Mouse (Mus musculus): ENCODE data around the gene Gnb1. TPM values are rescaled to one million over a fixed set of nuclear protein-coding genes. Genes with fewer than 3 reads are reported as not detected.

The Gnb1 gene
- polyA plus RNA-seq, 1 experiment from 2014 or later, result 1,263 TPM

DNA sequence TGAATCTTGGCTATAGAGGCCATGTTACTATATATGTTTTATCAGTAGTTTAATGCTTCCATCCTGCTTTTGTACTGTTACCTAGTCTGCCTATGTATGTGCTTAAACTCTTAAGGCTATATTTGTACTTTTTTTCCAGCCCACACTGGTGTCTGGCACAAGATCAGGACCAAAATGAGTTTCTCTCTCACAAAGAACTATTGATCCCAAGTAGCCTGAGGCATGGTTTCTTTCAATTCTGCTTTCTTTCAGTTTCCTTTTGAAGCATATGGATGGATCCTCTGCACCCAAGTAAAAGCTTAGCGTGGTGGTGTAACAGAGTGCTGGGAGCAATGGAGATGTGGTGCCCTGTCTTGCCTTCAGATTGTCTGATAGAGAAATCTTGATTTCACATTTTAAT lies 19.8 kb downstream of the Gnb1 start:
- Histone ChIP-seq H3K9me3 (ENCODE audit: control insufficient read depth, low read length) (no peaks in the 10 kb centered on the region), H3K4me1 (ENCODE audit: control insufficient read depth, insufficient read depth, low read length) (no peaks in the 10 kb centered on the region), H3K27me3 (ENCODE audit: control insufficient read depth, insufficient read depth, low read length) (no peaks in the 10 kb centered on the region), H3K4me2 (ENCODE audit: low read length) (no peak overlapping the region), H3K9ac (replicated peaks; ENCODE audit: low read length) (no peak overlapping the region), H3K27ac (replicated peaks; ENCODE audit: low read depth, low read length) (no peak overlapping the region), H3K4me3 (replicated peaks; ENCODE audit: low read depth, low read length) (no peak overlapping the region), H3K36me3 (ENCODE audit: control insufficient read depth, insufficient read depth, low read length) (0 out of 2 replicates have a peak, but pooled peaks cover 4% of the 10 kb centered on the region)
- ATAC-seq (ENCODE audit: low FRiP score, low TSS enrichment) (no peak), DNase-seq (peak; percentile 34)
- WGBS, result 64% methylated on average over 1 of the region's 1 CpGs

DNA sequence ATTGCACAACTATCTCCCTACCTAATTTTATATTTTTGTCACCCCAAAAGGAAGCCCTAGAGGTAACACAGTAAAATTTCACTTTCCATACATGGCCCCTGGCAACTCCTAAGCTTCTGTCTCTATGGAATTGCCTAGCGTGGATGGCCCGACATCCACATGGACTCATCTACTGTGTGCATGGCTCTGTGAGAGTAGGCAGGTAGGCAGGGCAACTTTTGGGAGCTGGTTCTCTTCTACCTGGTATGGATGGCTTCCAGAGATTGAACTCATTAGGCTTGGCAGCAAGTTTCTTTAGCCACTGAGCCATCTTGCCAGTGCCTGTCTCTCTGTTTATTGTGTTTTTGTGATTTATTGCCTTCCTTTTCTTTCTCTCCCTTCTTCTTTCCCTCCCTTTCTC lies 23.6 kb downstream of the Gnb1 start:
- peaks cover 8% of the 10 kb centered on the region; the same call in 1 of the 2 replicates for H3K36me3 ChIP-seq (ENCODE audit: control insufficient read depth, insufficient read depth, low read length)
- H3K9me3 ChIP-seq (ENCODE audit: control insufficient read depth, low read length), result no peaks in the 10 kb centered on the region
- DNase-seq (no peak), ATAC-seq (ENCODE audit: low FRiP score, low TSS enrichment) (no peak)
- H3K27me3 ChIP-seq (ENCODE audit: control insufficient read depth, insufficient read depth, low read length), result no peaks in the 10 kb centered on the region
- WGBS, result 72% methylated on average over 2 of the region's 2 CpGs
- no peaks in the 10 kb centered on the region for H3K4me1 ChIP-seq (ENCODE audit: control insufficient read depth, insufficient read depth, low read length)
- H3K4me3 ChIP-seq (replicated peaks; ENCODE audit: low read depth, low read length), result no peak overlapping the region
- no peak overlapping the region for H3K27ac ChIP-seq (replicated peaks; ENCODE audit: low read depth, low read length)
- no peak overlapping the region for H3K4me2 ChIP-seq (ENCODE audit: low read length)
- no peak overlapping the region for H3K9ac ChIP-seq (replicated peaks; ENCODE audit: low read length)

GRCm38 (mm10) chr4:155517948-155518517 lies 26.9 kb downstream of the Gnb1 start:
- 87% methylated on average over 7 of the region's 7 CpGs for WGBS

DNA sequence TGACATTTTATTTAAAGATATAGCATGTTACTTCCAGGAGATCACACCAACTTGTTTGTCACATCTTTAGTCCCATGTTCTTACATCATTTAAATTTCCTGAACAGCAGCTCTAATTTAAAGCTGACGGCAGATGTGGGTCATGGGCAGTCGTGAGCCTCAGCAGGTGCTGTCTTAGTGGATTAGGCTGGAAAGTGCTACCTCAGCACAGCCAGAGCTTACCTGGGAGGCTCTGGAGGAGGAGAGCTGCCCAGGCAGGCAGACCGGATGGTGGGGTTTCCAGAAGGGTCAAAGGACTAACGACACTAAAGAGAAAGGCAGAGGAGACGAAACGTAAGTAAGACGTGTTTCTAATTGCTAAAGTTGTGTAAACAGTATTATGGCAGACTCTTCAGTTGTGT lies 31.2 kb downstream of the Gnb1 start:
- WGBS, result 86% methylated on average over 7 of the region's 7 CpGs
- ATAC-seq (ENCODE audit: low FRiP score, low TSS enrichment), result no peak

More at GRCm38 (mm10) chr4:155517948-155518517, 26.9 kb downstream of the Gnb1 start:
- no peak for DNase-seq
- Histone ChIP-seq H3K4me3 (replicated peaks; ENCODE audit: low read depth, low read length) (no peak overlapping the region), H3K27ac (replicated peaks; ENCODE audit: low read depth, low read length) (no peak overlapping the region), H3K4me2 (ENCODE audit: low read length) (no peak overlapping the region), H3K36me3 (ENCODE audit: control insufficient read depth, insufficient read depth, low read length) (peaks cover 12% of the 10 kb centered on the region), H3K9ac (replicated peaks; ENCODE audit: low read length) (no peak overlapping the region), H3K9me3 (ENCODE audit: control insufficient read depth, low read length) (no peaks in the 10 kb centered on the region), H3K27me3 (ENCODE audit: control insufficient read depth, insufficient read depth, low read length) (no peaks in the 10 kb centered on the region), H3K4me1 (ENCODE audit: control insufficient read depth, insufficient read depth, low read length) (no peaks in the 10 kb centered on the region)
- no peak for ATAC-seq (ENCODE audit: low FRiP score, low TSS enrichment)

DNA sequence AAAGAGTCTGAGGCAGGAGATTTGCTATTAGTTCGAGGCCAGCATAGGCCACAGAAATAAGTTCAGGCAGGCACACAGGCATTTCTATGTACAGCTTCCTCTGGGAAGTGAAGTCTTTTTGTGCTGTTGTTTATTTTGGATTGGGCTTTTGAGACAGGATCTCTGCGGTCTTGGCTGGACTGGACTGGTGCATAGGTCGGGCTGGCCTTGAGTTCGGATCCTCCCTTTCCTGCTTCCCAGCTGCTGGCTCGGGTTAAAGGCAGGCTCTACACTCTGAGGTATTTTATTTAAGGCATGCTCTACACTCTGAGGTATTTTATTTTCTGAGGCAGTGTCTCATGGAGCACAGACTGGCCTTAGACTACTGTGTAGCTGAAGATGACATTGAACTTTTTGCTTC lies 34.6 kb downstream of the Gnb1 start:
- Histone ChIP-seq H3K4me3 (replicated peaks; ENCODE audit: low read depth, low read length) (no peak overlapping the region), H3K9me3 (ENCODE audit: control insufficient read depth, low read length) (no peaks in the 10 kb centered on the region), H3K27ac (replicated peaks; ENCODE audit: low read depth, low read length) (no peak overlapping the region), H3K27me3 (ENCODE audit: control insufficient read depth, insufficient read depth, low read length) (no peaks in the 10 kb centered on the region), H3K4me1 (ENCODE audit: control insufficient read depth, insufficient read depth, low read length) (no peaks in the 10 kb centered on the region), H3K9ac (replicated peaks; ENCODE audit: low read length) (no peak overlapping the region), H3K4me2 (ENCODE audit: low read length) (no peak overlapping the region), H3K36me3 (ENCODE audit: control insufficient read depth, insufficient read depth, low read length) (peaks cover 47% of the 10 kb centered on the region)
- 92% methylated on average over 5 of the region's 5 CpGs for WGBS
- DNase-seq (no peak), ATAC-seq (ENCODE audit: low FRiP score, low TSS enrichment) (no peak)

More for the DNA sequence above, 31.2 kb downstream of the Gnb1 start:
- Histone ChIP-seq H3K36me3 (ENCODE audit: control insufficient read depth, insufficient read depth, low read length) (peaks cover 18% of the 10 kb centered on the region), H3K9ac (replicated peaks; ENCODE audit: low read length) (no peak overlapping the region), H3K4me3 (replicated peaks; ENCODE audit: low read depth, low read length) (no peak overlapping the region), H3K9me3 (ENCODE audit: control insufficient read depth, low read length) (no peaks in the 10 kb centered on the region), H3K4me1 (ENCODE audit: control insufficient read depth, insufficient read depth, low read length) (no peaks in the 10 kb centered on the region), H3K27ac (replicated peaks; ENCODE audit: low read depth, low read length) (no peak overlapping the region), H3K27me3 (ENCODE audit: control insufficient read depth, insufficient read depth, low read length) (no peaks in the 10 kb centered on the region), H3K4me2 (ENCODE audit: low read length) (no peak overlapping the region)
- DNase-seq, result no peak

GRCm38 (mm10) chr4:155529294-155529693 lies 38.1 kb downstream of the Gnb1 start:
- H3K27me3 ChIP-seq (ENCODE audit: control insufficient read depth, insufficient read depth, low read length), result no peaks in the 10 kb centered on the region
- no peak overlapping the region for H3K9ac ChIP-seq (replicated peaks; ENCODE audit: low read length)
- H3K27ac ChIP-seq (replicated peaks; ENCODE audit: low read depth, low read length), result no peak overlapping the region
- 91% methylated on average over 3 of the region's 3 CpGs for WGBS
- H3K9me3 ChIP-seq (ENCODE audit: control insufficient read depth, low read length), result no peaks in the 10 kb centered on the region
- H3K4me1 ChIP-seq (ENCODE audit: control insufficient read depth, insufficient read depth, low read length), result no peaks in the 10 kb centered on the region
- peaks cover 62% of the 10 kb centered on the region for H3K36me3 ChIP-seq (ENCODE audit: control insufficient read depth, insufficient read depth, low read length)
- no peak for ATAC-seq (ENCODE audit: low FRiP score, low TSS enrichment)
- H3K4me2 ChIP-seq (ENCODE audit: low read length), result no peak overlapping the region
- H3K4me3 ChIP-seq (replicated peaks; ENCODE audit: low read depth, low read length), result no peak overlapping the region
- DNase-seq, result no peak

DNA sequence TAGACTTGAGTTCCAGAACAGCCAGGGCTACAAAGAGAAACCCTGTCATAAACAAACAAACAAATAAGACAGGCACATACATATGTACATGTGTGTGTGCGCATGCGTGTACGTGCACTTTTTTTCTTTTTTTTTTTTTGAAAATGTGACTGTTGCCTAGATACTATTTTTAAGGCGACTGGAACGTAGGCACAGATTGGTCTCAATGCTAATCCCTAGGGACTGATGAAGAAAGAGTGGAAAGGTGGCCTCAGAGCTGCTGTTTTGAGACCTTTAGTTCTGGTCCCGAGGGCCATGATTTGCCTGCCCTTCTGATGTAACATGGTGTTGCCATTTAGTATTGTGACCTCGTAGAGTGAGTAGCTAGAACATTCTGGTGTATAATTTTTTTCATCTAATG lies 58.8 kb downstream of the Gnb1 start:
- Histone ChIP-seq H3K27ac (replicated peaks; ENCODE audit: low read depth, low read length) (no peak overlapping the region), H3K4me1 (ENCODE audit: control insufficient read depth, insufficient read depth, low read length) (no peaks in the 10 kb centered on the region), H3K9me3 (ENCODE audit: control insufficient read depth, low read length) (no peaks in the 10 kb centered on the region), H3K27me3 (ENCODE audit: control insufficient read depth, insufficient read depth, low read length) (no peaks in the 10 kb centered on the region), H3K9ac (replicated peaks; ENCODE audit: low read length) (no peak overlapping the region), H3K4me3 (replicated peaks; ENCODE audit: low read depth, low read length) (no peak overlapping the region), H3K4me2 (ENCODE audit: low read length) (no peak overlapping the region), H3K36me3 (ENCODE audit: control insufficient read depth, insufficient read depth, low read length) (peaks cover 85% of the 10 kb centered on the region)
- 89% methylated on average over 7 of the region's 7 CpGs for WGBS
- DNase-seq (no peak), ATAC-seq (ENCODE audit: low FRiP score, low TSS enrichment) (no peak)

DNA sequence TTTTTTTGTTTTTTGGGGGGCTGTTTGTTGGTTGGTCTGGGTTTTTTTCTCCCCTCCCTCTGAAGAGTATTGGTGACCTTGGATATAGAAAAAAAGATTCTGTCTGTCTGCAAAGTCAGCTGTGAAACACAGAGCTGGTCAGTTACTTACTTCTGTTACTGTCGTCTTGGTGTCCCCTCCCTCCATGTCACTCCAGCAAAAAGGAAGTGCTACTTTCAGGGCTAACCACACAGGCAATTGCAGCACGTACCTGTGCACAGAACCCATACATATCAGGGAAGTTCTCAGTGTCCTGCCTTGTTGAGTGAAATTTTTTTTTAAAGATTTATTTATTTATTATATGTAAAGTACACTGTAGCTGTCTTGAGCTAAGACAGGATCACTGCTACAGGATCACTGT lies 59.3 kb downstream of the Gnb1 start:
- DNase-seq (no peak), ATAC-seq (ENCODE audit: low FRiP score, low TSS enrichment) (no peak)
- no peak overlapping the region for H3K4me3 ChIP-seq (replicated peaks; ENCODE audit: low read depth, low read length)
- H3K9me3 ChIP-seq (ENCODE audit: control insufficient read depth, low read length), result no peaks in the 10 kb centered on the region
- WGBS, result 88% methylated on average over 2 of the region's 2 CpGs
- no peaks in the 10 kb centered on the region for H3K27me3 ChIP-seq (ENCODE audit: control insufficient read depth, insufficient read depth, low read length)
- peaks cover 85% of the 10 kb centered on the region for H3K36me3 ChIP-seq (ENCODE audit: control insufficient read depth, insufficient read depth, low read length)
- H3K27ac ChIP-seq (replicated peaks; ENCODE audit: low read depth, low read length), result no peak overlapping the region
- no peak overlapping the region for H3K9ac ChIP-seq (replicated peaks; ENCODE audit: low read length)
- H3K4me2 ChIP-seq (ENCODE audit: low read length), result no peak overlapping the region
- H3K4me1 ChIP-seq (ENCODE audit: control insufficient read depth, insufficient read depth, low read length), result no peaks in the 10 kb centered on the region

GRCm38 (mm10) chr4:155551073-155551472 lies 59.9 kb downstream of the Gnb1 start:
- 93% methylated on average over 4 of the region's 4 CpGs for WGBS
- Histone ChIP-seq H3K4me3 (replicated peaks; ENCODE audit: low read depth, low read length) (no peak overlapping the region), H3K36me3 (ENCODE audit: control insufficient read depth, insufficient read depth, low read length) (peaks cover 85% of the 10 kb centered on the region), H3K27ac (replicated peaks; ENCODE audit: low read depth, low read length) (no peak overlapping the region), H3K9ac (replicated peaks; ENCODE audit: low read length) (no peak overlapping the region), H3K27me3 (ENCODE audit: control insufficient read depth, insufficient read depth, low read length) (no peaks in the 10 kb centered on the region), H3K4me2 (ENCODE audit: low read length) (no peak overlapping the region), H3K4me1 (ENCODE audit: control insufficient read depth, insufficient read depth, low read length) (no peaks in the 10 kb centered on the region), H3K9me3 (ENCODE audit: control insufficient read depth, low read length) (no peaks in the 10 kb centered on the region)
- ATAC-seq (ENCODE audit: low FRiP score, low TSS enrichment) (no peak), DNase-seq (no peak)

Data from midbrain, embryonic 14.5 days (tissue).